Mouse (Mus musculus): ENCODE measurements around the gene Elavl3. TPM values are rescaled to one million over a fixed set of nuclear protein-coding genes. Genes with fewer than 3 reads are reported as not detected.

The Elavl3 gene
- polyA plus RNA-seq, 1 experiment from 2014 or later: 8.2 TPM

Other genes starting within 250 kb of the Elavl3 start
- 0.48 and 0.52 TPM in 2 replicates for gene Angptl8, start 216.5 kb downstream of the Elavl3 start, polyA plus RNA-seq (2016; fragmentation: Nextera tagmentation; extraction: Ambion mirVana)
- 27.2 and 28.0 TPM in 2 replicates for gene Dock6, start 199.4 kb downstream of the Elavl3 start, polyA plus RNA-seq (2016; fragmentation: Nextera tagmentation; extraction: Ambion mirVana)
- gene Rab3d, start 133.8 kb downstream of the Elavl3 start, polyA plus RNA-seq (2016; fragmentation: Nextera tagmentation; extraction: Ambion mirVana): 5.4 and 6.9 TPM in 2 replicates
- 3.3 and 3.5 TPM in 2 replicates for gene Ccdc159, start 124.6 kb downstream of the Elavl3 start, polyA plus RNA-seq (2016; fragmentation: Nextera tagmentation; extraction: Ambion mirVana)
- gene Tmem205, start 124.5 kb downstream of the Elavl3 start, polyA plus RNA-seq (2016; fragmentation: Nextera tagmentation; extraction: Ambion mirVana): 31.1 and 33.1 TPM in 2 replicates
- 9.5 and 9.6 TPM in 2 replicates for gene Plppr2, start 115.0 kb downstream of the Elavl3 start, polyA plus RNA-seq (2016; fragmentation: Nextera tagmentation; extraction: Ambion mirVana)
- 7.1 and 8.0 TPM in 2 replicates for gene Swsap1, start 96.3 kb downstream of the Elavl3 start, polyA plus RNA-seq (2016; fragmentation: Nextera tagmentation; extraction: Ambion mirVana)
- gene Epor, start 88.5 kb downstream of the Elavl3 start, polyA plus RNA-seq (2016; fragmentation: Nextera tagmentation; extraction: Ambion mirVana): 7.9 and 8.6 TPM in 2 replicates
- 4.0 and 5.6 TPM in 2 replicates for gene Rgl3, start 62.6 kb downstream of the Elavl3 start, polyA plus RNA-seq (2016; fragmentation: Nextera tagmentation; extraction: Ambion mirVana)
- 3.8 and 4.0 TPM in 2 replicates for gene Ccdc151, start 49.4 kb downstream of the Elavl3 start, polyA plus RNA-seq (2016; fragmentation: Nextera tagmentation; extraction: Ambion mirVana)
- 107 and 115 TPM in 2 replicates for gene Prkcsh, start 49.2 kb downstream of the Elavl3 start, polyA plus RNA-seq (2016; fragmentation: Nextera tagmentation; extraction: Ambion mirVana)
- gene Gm49318, start 19.2 kb upstream of the Elavl3 start, polyA plus RNA-seq (2016; fragmentation: Nextera tagmentation; extraction: Ambion mirVana): not detected in 2 replicates
- 9.1 and 10.2 TPM in 2 replicates for gene Zfp653, start 19.4 kb upstream of the Elavl3 start, polyA plus RNA-seq (2016; fragmentation: Nextera tagmentation; extraction: Ambion mirVana)
- gene Ecsit, start 33.4 kb upstream of the Elavl3 start, polyA plus RNA-seq (2016; fragmentation: Nextera tagmentation; extraction: Ambion mirVana): 38.6 and 41.7 TPM in 2 replicates
- gene Cnn1, start 47.2 kb upstream of the Elavl3 start, polyA plus RNA-seq (2016; fragmentation: Nextera tagmentation; extraction: Ambion mirVana): 1.3 and 3.1 TPM in 2 replicates
- gene Elof1, start 65.1 kb upstream of the Elavl3 start, polyA plus RNA-seq (2016; fragmentation: Nextera tagmentation; extraction: Ambion mirVana): 241 and 245 TPM in 2 replicates
- gene Acp5, start 83.7 kb upstream of the Elavl3 start, polyA plus RNA-seq (2016; fragmentation: Nextera tagmentation; extraction: Ambion mirVana): 16.6 and 17.5 TPM in 2 replicates
- gene Pigyl, start 104.8 kb upstream of the Elavl3 start, polyA plus RNA-seq (2016; fragmentation: Nextera tagmentation; extraction: Ambion mirVana): 45.1 and 48.2 TPM in 2 replicates
- 0.24 and 0.26 TPM in 2 replicates for gene Zfp872, start 136.1 kb upstream of the Elavl3 start, polyA plus RNA-seq (2016; fragmentation: Nextera tagmentation; extraction: Ambion mirVana)
- 11.2 and 12.7 TPM in 2 replicates for gene Zfp809, start 173.7 kb upstream of the Elavl3 start, polyA plus RNA-seq (2016; fragmentation: Nextera tagmentation; extraction: Ambion mirVana)
- 8.3 and 9.3 TPM in 2 replicates for gene Zfp599, start 207.9 kb upstream of the Elavl3 start, polyA plus RNA-seq (2016; fragmentation: Nextera tagmentation; extraction: Ambion mirVana)

All from embryonic facial prominence, embryonic 10.5 days (tissue).